Mouse (Mus musculus) central nervous system, embryonic 18 days (tissue): ENCODE data around the gene Pitpnc1. TPM values are rescaled to one million over a fixed set of nuclear protein-coding genes. Genes with fewer than 3 reads are reported as not detected.

Experiments
- polyA plus RNA-seq: library from polyadenylated mRNA; depleted of rRNA; stranded (reverse); fragments of >200 nt; gene quantifications from 2 replicates; pipeline ENCODE4 v1.2.3, GENCODE M21; 2012; rRNA removed

The Pitpnc1 gene
- polyA plus RNA-seq: 31.6 and 33.6 TPM in 2 replicates

DNA sequence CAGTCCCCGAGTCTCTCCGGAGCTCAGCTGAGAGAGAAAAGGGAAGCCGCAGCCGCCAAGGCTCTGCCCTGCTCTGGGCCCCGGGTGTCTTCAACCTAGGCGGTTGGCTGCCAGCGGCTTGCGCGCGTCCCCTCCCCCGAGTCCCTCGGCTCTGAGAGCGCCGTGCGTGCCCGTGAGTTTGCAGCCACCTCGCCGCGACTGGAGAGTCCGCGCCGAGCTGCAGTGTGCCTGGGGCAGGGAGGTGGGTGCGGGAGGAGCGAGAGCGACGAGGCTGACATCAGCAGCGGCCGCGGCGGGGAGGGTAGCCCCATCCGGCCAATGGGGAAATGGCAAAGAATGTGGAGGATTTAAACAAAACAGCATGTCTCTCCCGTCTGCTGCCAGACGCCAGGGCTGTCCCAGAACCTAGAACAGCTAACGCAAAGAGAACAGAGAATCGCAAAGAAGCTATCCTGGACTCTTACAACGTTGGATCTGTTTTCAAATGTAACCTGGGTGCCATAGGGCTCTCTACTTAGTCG, at the start of gene Pitpnc1:
Pitpnc1 (minus strand) TSS at position 179 of the 521 bp plus-strand sequence.

DNA sequence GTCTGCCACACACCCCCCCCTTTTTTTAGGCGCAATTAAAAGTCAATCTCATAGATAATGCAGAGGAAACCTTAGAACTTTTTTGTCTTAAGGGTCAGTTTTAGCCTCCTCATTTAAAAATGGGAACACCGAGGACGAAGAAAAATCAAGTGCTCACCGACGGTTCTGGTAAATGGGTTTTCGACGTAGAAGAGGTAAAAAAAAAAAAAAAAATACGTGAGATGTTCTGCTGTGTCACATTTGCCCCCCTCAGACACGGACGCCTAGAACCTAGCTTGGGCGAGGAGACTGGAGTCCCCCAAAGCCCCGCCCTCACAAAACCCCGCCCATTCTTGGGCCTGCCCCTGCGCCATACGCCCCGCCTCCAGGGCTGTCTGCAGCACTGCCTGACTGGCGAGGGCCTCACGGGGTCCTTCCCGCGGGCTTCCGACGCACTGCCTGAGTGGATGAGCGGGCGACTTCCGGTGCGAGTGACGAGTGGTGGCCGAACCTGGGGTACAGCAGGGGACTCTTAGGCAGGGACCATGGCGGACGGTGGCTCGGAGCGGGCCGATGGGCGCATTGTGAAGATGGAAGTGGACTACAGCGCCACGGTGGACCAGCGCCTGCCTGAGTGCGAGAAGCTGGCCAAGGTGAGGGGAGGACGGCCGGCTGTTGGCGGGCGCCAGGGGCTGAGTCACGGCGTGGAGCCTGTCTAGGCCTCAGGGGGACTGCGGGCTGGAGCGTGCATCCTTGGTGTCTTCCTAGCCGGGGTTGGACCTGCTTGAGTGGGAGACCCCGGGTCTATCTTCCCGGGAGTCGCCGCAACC, 8.8 kb upstream of the Pitpnc1 start, which contains the start of gene Psmd12:
Psmd12 (plus strand) TSS at position 432 of the 809 bp plus-strand sequence.

DNA sequence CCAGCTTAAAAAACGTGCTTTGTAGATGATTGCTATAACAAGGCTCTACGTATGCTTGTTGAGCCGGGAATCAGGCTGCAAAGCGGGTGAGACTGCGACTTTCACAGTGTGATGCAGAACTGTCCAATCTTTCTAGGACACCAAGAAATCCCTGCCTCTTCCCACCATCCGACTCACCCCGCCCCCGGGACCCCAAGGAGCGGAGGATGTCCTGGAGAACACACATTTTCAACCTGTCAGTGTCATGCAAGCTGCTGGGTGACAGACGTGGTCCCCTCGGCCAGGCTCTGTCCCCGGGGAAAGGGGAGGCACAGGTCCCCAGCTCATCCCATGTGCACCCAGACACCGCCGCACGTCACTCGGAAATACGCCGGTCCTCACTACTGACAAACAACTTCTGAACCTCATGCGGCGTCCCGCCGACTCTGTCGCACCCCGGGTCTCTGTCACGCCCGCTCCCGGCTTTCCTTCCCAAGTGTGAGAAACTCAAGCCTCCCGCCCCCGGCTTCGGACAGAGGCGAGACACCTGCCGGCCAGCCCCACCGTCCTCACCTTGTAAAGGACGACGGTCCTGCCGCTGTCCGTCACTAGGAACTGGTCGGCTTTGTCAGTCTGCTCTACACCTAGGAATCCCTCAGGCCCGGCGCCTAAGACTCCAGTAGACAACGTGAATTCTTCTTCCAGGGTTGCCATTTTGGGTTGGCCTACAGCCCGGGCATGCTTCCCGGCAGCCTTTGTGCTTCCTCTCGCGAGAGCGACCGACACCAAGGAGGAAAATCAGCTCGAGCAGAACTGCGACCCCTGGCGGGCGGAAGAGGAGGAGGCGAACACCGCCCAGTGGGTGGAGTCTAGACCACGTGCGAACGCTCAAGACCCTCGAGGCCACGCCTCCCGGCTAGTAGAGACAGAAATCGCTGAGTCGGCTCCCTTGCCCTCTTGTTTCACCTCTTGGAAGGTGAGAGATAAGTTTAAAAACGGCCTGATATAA, 281.6 kb downstream of the Pitpnc1 start, which contains the start of gene Nol11:
Nol11 (minus strand) TSS at position 817 of the 988 bp plus-strand sequence.

Other genes starting within 250 kb of the Pitpnc1 start
- gene Psmd12, start 8.8 kb upstream of the Pitpnc1 start, polyA plus RNA-seq: 72.5 and 73.9 TPM in 2 replicates
- gene Helz, start 77.2 kb upstream of the Pitpnc1 start, polyA plus RNA-seq: 11.6 and 12.1 TPM in 2 replicates
- 1.8 and 3.8 TPM in 2 replicates for gene Cacng1, start 245.8 kb upstream of the Pitpnc1 start, polyA plus RNA-seq